Mouse (Mus musculus) liver, adult 2 months (tissue): ENCODE measurements at regions not wholly inside any gene's neighbourhood (a gene's known extent, or its start where the extent isn't known, plus 50 kb on each side); places are given as distances from the start of the nearest gene placed in this dataset.
A peak's percentile ranks its signal among the peaks of the same experiment; 100 is the strongest.

ENCODE experiments used
- DNase-seq: peaks from one replicate; pipeline ENCODE4 v3.0.0-alpha.2; 2011; ENCODE audit warnings: low read depth, low spot score; ENCODE audit errors: extremely low read depth
- H3K27ac ChIP-seq: fragments of 200-500 bp; replicated peaks from 2 replicates; pipeline ENCODE4 v1.5.1; 2012; ENCODE audit warnings: low read depth, mild to moderate bottlenecking, control low read depth, inconsistent platforms, low read length; ENCODE audit not compliant: insufficient read depth
- H3K27me3 ChIP-seq: fragments of 200-500 bp; 2 replicates; pipeline ENCODE4 v1.6.1; 2012; ENCODE audit warnings: mild to moderate bottlenecking, moderate library complexity, low read length, inconsistent platforms; ENCODE audit not compliant: control insufficient read depth, insufficient read depth
- H3K36me3 ChIP-seq: fragments of 200-500 bp; 2 replicates; pipeline ENCODE4 v1.6.1; 2012; ENCODE audit warnings: low read length, inconsistent platforms; ENCODE audit not compliant: control insufficient read depth, insufficient read depth
- H3K4me1 ChIP-seq: fragments of 200-500 bp; 2 replicates; pipeline ENCODE4 v1.6.1; 2011; ENCODE audit warnings: low read length; ENCODE audit not compliant: control insufficient read depth, insufficient read depth
- H3K4me3 ChIP-seq: fragments of 200-500 bp; 2 replicates; pipeline ENCODE4 v1.5.1; 2011; ENCODE audit warnings: low read depth, mild to moderate bottlenecking, control low read depth, low read length, moderate library complexity; ENCODE audit not compliant: insufficient read depth
- H3K79me2 ChIP-seq: fragments of 200-500 bp; 2 replicates; pipeline ENCODE4 v1.6.1; 2012; ENCODE audit warnings: inconsistent platforms, mild to moderate bottlenecking, low read length, moderate library complexity; ENCODE audit not compliant: control insufficient read depth, insufficient read depth
- H3K9ac ChIP-seq: fragments of 200-500 bp; 2 replicates; pipeline ENCODE4 v1.6.1; 2012; ENCODE audit warnings: low read depth, mild to moderate bottlenecking, control low read depth, inconsistent platforms, low read length
- CTCF ChIP-seq: fragments of 200-500 bp; IDR thresholded peaks from 2 replicates; pipeline ENCODE4 v1.5.1; 2011; ENCODE audit warnings: low read depth, low read length, control low read depth
- POLR2A ChIP-seq: fragments of 200-500 bp; IDR thresholded peaks from 2 replicates; pipeline ENCODE4 v1.6.1; 2011; ENCODE audit warnings: low read length, control low read depth; ENCODE audit not compliant: insufficient read depth; ENCODE audit errors: extremely low read depth
- WGBS: fragments of 180-500 bp; shearing (Covaris S2); methylation state at CpG from one replicate; pipeline ENCODE4 v1.1.7; 2018; 5-methylcytosine and 5-hydroxymethylcytosine counted together

DNA sequence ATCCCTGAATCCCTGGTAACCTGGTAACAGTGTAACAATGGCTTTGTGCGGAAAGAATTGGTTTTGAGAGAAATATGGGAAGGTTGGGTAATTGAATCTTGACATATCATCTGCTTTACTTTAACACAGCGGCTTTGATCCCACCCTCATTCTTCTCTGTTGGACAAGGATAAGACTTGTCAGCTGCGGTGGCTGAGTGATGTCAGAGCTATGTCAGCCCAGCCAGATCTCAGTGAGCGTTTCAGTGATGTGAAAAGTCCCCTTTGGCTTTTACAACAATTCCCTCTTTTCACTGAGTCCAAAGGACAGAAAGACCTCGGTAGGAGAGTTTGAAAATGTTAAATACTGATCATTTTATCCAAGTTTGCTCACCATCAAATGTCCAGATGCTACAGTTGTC, 546.1 kb downstream of the Gm19410 start:
- no peaks in the 10 kb centered on the region for H3K36me3 ChIP-seq
- H3K27me3 ChIP-seq: no peaks in the 10 kb centered on the region
- H3K4me1 ChIP-seq: no peaks in the 10 kb centered on the region
- H3K4me3 ChIP-seq: no peak overlapping the region
- H3K79me2 ChIP-seq: no peaks in the 10 kb centered on the region
- WGBS: 78% methylated on average over 5 of the region's 5 CpGs
- no peak overlapping the region for H3K27ac ChIP-seq
- TF ChIP-seq CTCF: no peak
- no peak for TF ChIP-seq POLR2A
- DNase-seq: no peak
- no peak overlapping the region for H3K9ac ChIP-seq

DNA sequence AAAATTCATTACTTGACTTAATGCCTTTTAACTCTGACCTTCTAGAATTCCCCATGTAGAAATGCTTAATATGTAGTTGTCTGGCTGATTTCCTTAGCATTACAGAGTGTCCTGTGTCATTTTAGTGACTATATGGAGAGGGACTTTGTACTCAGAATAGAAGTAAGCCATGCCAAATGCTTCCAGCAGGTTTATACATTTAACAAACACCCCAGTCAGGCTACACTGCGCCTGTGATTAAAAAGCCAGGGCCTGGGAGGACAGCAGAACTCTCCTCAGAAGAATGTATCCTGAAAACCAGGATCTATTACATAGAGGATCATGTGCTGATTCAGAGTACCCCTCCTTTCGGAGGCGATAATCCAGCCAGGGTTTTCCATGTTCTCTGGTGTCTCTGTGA, 547.4 kb downstream of the Gm19410 start:
- H3K36me3 ChIP-seq: no peaks in the 10 kb centered on the region
- TF ChIP-seq CTCF: no peak
- no peak for TF ChIP-seq POLR2A
- no peak overlapping the region for H3K4me3 ChIP-seq
- no peaks in the 10 kb centered on the region for H3K79me2 ChIP-seq
- 91% methylated on average over 3 of the region's 3 CpGs for WGBS
- H3K27me3 ChIP-seq: no peaks in the 10 kb centered on the region
- no peak overlapping the region for H3K9ac ChIP-seq
- H3K4me1 ChIP-seq: no peaks in the 10 kb centered on the region
- H3K27ac ChIP-seq: no peak overlapping the region
- no peak for DNase-seq

DNA sequence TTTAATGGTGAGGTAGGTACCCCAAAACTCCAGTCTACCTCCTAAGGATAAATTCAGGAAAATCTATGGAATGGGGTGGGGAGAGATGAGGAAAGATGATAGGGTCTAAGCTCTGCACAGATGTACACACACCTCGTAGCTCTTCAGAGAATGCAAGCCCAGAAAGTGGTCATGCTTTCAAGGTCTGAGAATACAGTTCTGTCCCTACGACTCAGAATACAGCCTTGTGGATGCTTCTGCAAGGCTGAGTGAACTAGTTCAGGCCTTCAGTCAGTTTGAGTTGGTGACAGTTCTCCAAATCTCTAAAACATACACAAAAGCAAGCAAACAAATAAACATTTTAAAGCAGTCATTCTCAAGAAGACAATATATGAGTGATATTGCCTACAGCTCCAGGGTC, 552.8 kb downstream of the Gm19410 start:
- no peaks in the 10 kb centered on the region for H3K27me3 ChIP-seq
- DNase-seq: no peak
- 93% methylated on average over 2 of the region's 2 CpGs for WGBS
- no peak overlapping the region for H3K27ac ChIP-seq
- H3K36me3 ChIP-seq: no peaks in the 10 kb centered on the region
- H3K4me1 ChIP-seq: peaks cover 11% of the 10 kb centered on the region
- TF ChIP-seq CTCF: no peak
- no peak for TF ChIP-seq POLR2A
- H3K4me3 ChIP-seq: no peak overlapping the region
- no peaks in the 10 kb centered on the region for H3K79me2 ChIP-seq
- H3K9ac ChIP-seq: no peak overlapping the region

DNA sequence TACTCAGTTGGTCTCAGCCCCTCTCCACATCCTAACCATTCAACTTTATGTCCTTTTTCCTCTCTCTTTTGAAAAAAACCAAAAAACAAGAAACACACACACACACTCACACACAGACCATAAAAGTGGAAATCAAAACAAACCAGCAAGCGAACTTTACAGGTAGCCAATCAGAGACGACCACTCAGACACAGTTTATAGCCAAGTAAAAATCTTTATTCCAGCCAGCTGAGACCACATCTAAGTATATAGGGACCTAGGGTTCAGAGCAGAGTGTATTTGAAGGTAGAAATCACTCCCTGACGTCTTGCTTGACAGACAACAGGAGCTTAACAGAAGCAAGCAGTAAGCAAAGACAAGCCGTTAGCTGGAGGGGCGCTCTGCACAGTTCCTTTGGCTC, 553.3 kb downstream of the Gm19410 start:
- Histone ChIP-seq H3K4me3 (no peak overlapping the region), H3K79me2 (no peaks in the 10 kb centered on the region), H3K36me3 (no peaks in the 10 kb centered on the region), H3K27me3 (no peaks in the 10 kb centered on the region), H3K4me1 (peaks cover 11% of the 10 kb centered on the region), H3K27ac (no peak overlapping the region), H3K9ac (no peak overlapping the region)
- WGBS: 87% methylated on average over 5 of the region's 5 CpGs
- TF ChIP-seq POLR2A: no peak
- no peak for TF ChIP-seq CTCF
- DNase-seq: no peak

DNA sequence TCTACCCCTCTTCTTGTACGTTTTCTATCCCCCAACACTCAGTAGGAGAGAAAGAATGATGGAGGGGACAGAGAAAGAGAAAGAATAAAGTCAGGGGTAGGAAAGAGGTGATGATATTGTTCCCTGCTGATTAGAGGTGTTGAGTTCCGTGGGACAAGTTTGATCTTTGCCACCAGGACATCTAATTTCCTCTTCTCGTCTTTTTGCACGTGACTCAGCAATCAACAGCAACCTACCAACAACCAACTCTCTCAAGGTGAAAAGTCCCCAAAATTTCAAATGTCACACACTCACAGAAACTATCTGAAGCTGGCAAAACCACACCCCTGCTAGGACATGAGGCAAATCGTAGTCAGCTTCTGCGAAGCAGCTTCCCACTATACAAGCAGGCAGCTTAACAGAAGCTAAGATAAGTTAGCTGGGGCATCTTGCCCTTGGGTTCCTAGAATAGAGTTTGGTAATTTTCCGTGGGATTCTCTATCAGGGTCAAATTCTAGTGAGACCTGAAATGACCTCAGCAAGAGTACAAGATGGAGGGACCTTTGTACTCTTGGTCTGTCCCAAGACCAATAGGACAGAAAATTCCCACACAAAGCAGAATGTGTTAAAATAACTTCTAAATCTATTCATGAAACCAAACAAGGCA, 553.8 kb downstream of the Gm19410 start:
- no peaks in the 10 kb centered on the region for H3K36me3 ChIP-seq
- H3K4me1 ChIP-seq: peaks cover 11% of the 10 kb centered on the region
- H3K27ac ChIP-seq: peak overlapping the region; percentile 44; the same call in 1 of the 2 replicates
- 23% methylated on average over 7 of the region's 7 CpGs for WGBS
- H3K4me3 ChIP-seq: no peak overlapping the region
- H3K27me3 ChIP-seq: no peaks in the 10 kb centered on the region
- no peaks in the 10 kb centered on the region for H3K79me2 ChIP-seq
- DNase-seq: peak; percentile 73
- H3K9ac ChIP-seq: no peak overlapping the region
- TF ChIP-seq CTCF: no peak
- TF ChIP-seq POLR2A: no peak

DNA sequence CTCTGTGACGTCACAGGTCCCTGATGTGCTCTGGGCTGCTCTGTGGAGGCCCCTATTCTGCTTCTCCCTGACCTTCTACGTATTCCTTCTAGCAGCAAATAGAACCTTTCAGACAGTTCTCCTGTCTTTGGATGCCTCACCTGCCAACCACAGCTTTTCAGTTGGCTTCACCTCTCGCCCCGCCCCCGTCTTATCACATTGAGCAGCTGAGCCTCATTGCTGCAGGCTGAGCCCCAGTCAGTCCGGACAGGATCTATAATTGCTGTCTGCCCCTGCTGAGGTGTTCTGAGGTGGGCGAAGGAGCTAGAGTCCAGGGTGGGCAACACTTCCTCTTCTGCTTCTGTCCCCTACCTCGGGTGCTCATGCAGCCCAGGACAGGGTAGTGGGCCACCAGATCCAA, 556.5 kb downstream of the Gm19410 start:
- 76% methylated on average over 8 of the region's 8 CpGs for WGBS
- H3K36me3 ChIP-seq: no peaks in the 10 kb centered on the region

More for the DNA sequence above, 556.5 kb downstream of the Gm19410 start:
- no peaks in the 10 kb centered on the region for H3K27me3 ChIP-seq
- DNase-seq: no peak
- H3K4me3 ChIP-seq: no peak overlapping the region
- peaks cover 11% of the 10 kb centered on the region for H3K4me1 ChIP-seq
- no peak for TF ChIP-seq CTCF
- no peak for TF ChIP-seq POLR2A
- no peak overlapping the region for H3K9ac ChIP-seq
- no peaks in the 10 kb centered on the region for H3K79me2 ChIP-seq
- H3K27ac ChIP-seq: no peak overlapping the region
